21 mouse cellular contexts compared by ENCODE assay signal in the genomic region with DNA sequence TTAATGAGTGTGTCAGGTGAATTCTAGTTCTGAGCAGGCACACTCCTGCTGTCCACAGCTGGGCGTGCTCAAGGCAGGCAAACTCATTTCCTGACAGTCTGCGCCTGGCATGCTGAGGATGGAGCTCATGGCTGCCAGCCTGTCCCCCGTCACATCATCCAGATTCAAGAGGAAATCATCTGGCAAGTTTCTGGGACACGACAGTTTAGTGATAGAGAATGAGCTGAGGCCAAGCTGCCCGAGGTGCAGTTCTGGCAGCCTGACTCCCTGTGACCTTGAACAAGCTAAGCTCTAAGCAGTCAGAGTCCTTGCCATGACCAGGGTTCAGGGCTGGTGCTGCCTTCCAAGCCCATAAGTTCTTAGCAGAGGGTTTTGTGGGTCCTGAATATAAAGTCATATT. TPM values are rescaled to one million over a fixed set of nuclear protein-coding genes. Genes with fewer than 3 reads are reported as not detected.
DNase-seq lines count a peak whose midpoint lies in the region; ATAC-seq and TF ChIP-seq lines count a peak whose summit lies in the region.
"Had no signal": no experiment of that assay in that cellular context is flagged by ENCODE, and none has a peak within 500 bp of the region (broad histone marks: within the 10 kb centered on the region; RNA-seq: fewer than 3 reads in every experiment).

No protein-coding gene starts in this region.

- no peaks in the 10 kb centered on the region for H3K9me3 ChIP-seq in midbrain, embryonic 10.5 days (replicated peaks)
- no peaks in the 10 kb centered on the region for H3K9me3 ChIP-seq in midbrain, embryonic 15.5 days
- H3K9me3 ChIP-seq in heart, embryonic 15.5 days (replicated peaks): no peaks in the 10 kb centered on the region
- no peaks in the 10 kb centered on the region for H3K9me3 ChIP-seq in midbrain, postnatal 0 days (ENCODE audit: low read length)
- no peaks in the 10 kb centered on the region for H3K9me3 ChIP-seq in limb, embryonic 10.5 days (replicated peaks)
- H3K9me3 ChIP-seq: stomach, embryonic 15.5 days had no signal

- H3K9ac ChIP-seq in midbrain, embryonic 15.5 days: no peak overlapping the region
- no peak overlapping the region for H3K9ac ChIP-seq in heart, embryonic 15.5 days
- H3K9ac ChIP-seq in midbrain, postnatal 0 days (replicated peaks; ENCODE audit: low read length, poor library complexity, severe bottlenecking): no peak overlapping the region
- H3K9ac ChIP-seq: lung, embryonic 14.5 days; stomach, embryonic 15.5 days had no signal

- H3K36me3 ChIP-seq in midbrain, embryonic 10.5 days: no peaks in the 10 kb centered on the region
- no peaks in the 10 kb centered on the region for H3K36me3 ChIP-seq in midbrain, embryonic 15.5 days (replicated peaks)
- H3K36me3 ChIP-seq in heart, embryonic 15.5 days: no peaks in the 10 kb centered on the region
- no peaks in the 10 kb centered on the region for H3K36me3 ChIP-seq in midbrain, postnatal 0 days (ENCODE audit: insufficient read depth, low read length)
- H3K36me3 ChIP-seq in limb, embryonic 10.5 days: no peaks in the 10 kb centered on the region
- H3K36me3 ChIP-seq: stomach, embryonic 15.5 days had no signal

- WGBS in midbrain, embryonic 10.5 days: 79% methylated on average over 5 of the region's 5 CpGs
- 71% methylated on average over 5 of the region's 5 CpGs for WGBS in midbrain, embryonic 15.5 days
- 28% methylated on average over 5 of the region's 5 CpGs for WGBS in heart, embryonic 15.5 days
- 69% methylated on average over 5 of the region's 5 CpGs for WGBS in midbrain, postnatal 0 days
- WGBS in limb, embryonic 10.5 days: 73% methylated on average over 5 of the region's 5 CpGs

- peak; percentile 93 for DNase-seq in heart, adult 11 months
- DNase-seq in heart, postnatal 25 days (ENCODE audit: low spot score): no peak
- DNase-seq in midbrain, embryonic 10.5 days (ENCODE audit: low spot score): no peak
- DNase-seq in midbrain, postnatal 0 days (ENCODE audit: low spot score): peak; percentile 40
- no peak for DNase-seq in B cell, adult 2 months
- no peak for DNase-seq in limb, embryonic 10.5 days (ENCODE audit: low spot score)
- DNase-seq: cerebellum, adult 11 months; cerebellum, postnatal 36 days; gastrocnemius, postnatal 25 days; layer of hippocampus, postnatal 36 days; lung, embryonic 14.5 days; thymus, postnatal 14 days had no signal

- H3K4me3 ChIP-seq in midbrain, embryonic 10.5 days: no peak overlapping the region
- no peak overlapping the region for H3K4me3 ChIP-seq in midbrain, embryonic 15.5 days
- no peak overlapping the region for H3K4me3 ChIP-seq in heart, embryonic 15.5 days
- no peak overlapping the region for H3K4me3 ChIP-seq in midbrain, postnatal 0 days (ENCODE audit: low read depth, low read length)
- H3K4me3 ChIP-seq in limb, embryonic 10.5 days: no peak overlapping the region
- H3K4me3 ChIP-seq: erythroblast, embryonic 14.5 days; myocyte; stomach, embryonic 15.5 days had no signal

- H3K4me1 ChIP-seq in midbrain, embryonic 10.5 days: peaks cover 30% of the 10 kb centered on the region
- peaks cover 24% of the 10 kb centered on the region for H3K4me1 ChIP-seq in midbrain, embryonic 15.5 days
- no peaks in the 10 kb centered on the region for H3K4me1 ChIP-seq in heart, embryonic 15.5 days (replicated peaks)
- H3K4me1 ChIP-seq in midbrain, postnatal 0 days (ENCODE audit: insufficient read depth, low read length): peaks cover 3% of the 10 kb centered on the region; the same call in 1 of the 2 replicates
- H3K4me1 ChIP-seq in limb, embryonic 10.5 days: no peaks in the 10 kb centered on the region; the same call in 1 of the 2 replicates
- H3K4me1 ChIP-seq: stomach, embryonic 15.5 days had no signal

- H3K4me2 ChIP-seq in midbrain, embryonic 15.5 days: no peak overlapping the region
- no peak overlapping the region for H3K4me2 ChIP-seq in heart, embryonic 15.5 days
- no peak overlapping the region for H3K4me2 ChIP-seq in midbrain, postnatal 0 days (ENCODE audit: low read depth, low read length, poor library complexity, severe bottlenecking)
- H3K4me2 ChIP-seq: liver, embryonic 11.5 days; lung, embryonic 14.5 days; stomach, embryonic 15.5 days had no signal

- TF ChIP-seq CTCF in midbrain, postnatal 0 days (IDR thresholded peaks at IDR 0.05): no peak

- 0 out of 2 replicates have a peak overlapping the region, but pooled peaks have one; percentile 30 for H3K27ac ChIP-seq in midbrain, embryonic 10.5 days (replicated peaks)
- H3K27ac ChIP-seq in midbrain, embryonic 15.5 days: no peak overlapping the region
- no peak overlapping the region for H3K27ac ChIP-seq in heart, embryonic 15.5 days
- no peak overlapping the region for H3K27ac ChIP-seq in midbrain, postnatal 0 days (ENCODE audit: low read depth, low read length)
- no peak overlapping the region for H3K27ac ChIP-seq in limb, embryonic 10.5 days
- H3K27ac ChIP-seq: kidney, postnatal 0 days; stomach, embryonic 15.5 days had no signal

- intact Hi-C loops in heart, postnatal 25 days (cut with DNase I): no loop called here

- ATAC-seq in midbrain, embryonic 15.5 days (replicated peaks): no peak
- ATAC-seq in heart, embryonic 15.5 days (replicated peaks; ENCODE audit: insufficient number of reproducible peaks, insufficient read depth, low FRiP score, low read depth): peak; percentile 27; the same call in 1 of the 2 replicates
- no peak for ATAC-seq in midbrain, postnatal 0 days (ENCODE audit: low FRiP score)
- ATAC-seq: forebrain, embryonic 14.5 days; intestine, postnatal 0 days had no signal

- H3K27me3 ChIP-seq in midbrain, embryonic 10.5 days (ENCODE audit: low read depth, poor library complexity, severe bottlenecking): peaks cover 65% of the 10 kb centered on the region
- 0 out of 2 replicates have a peak, but pooled peaks cover 2% of the 10 kb centered on the region for H3K27me3 ChIP-seq in midbrain, embryonic 15.5 days (replicated peaks)
- no peaks in the 10 kb centered on the region for H3K27me3 ChIP-seq in heart, embryonic 15.5 days
- no peaks in the 10 kb centered on the region for H3K27me3 ChIP-seq in midbrain, postnatal 0 days (ENCODE audit: insufficient read depth, low read length)
- H3K27me3 ChIP-seq in limb, embryonic 10.5 days (ENCODE audit: low read depth, poor library complexity, severe bottlenecking): peaks cover 76% of the 10 kb centered on the region
- H3K27me3 ChIP-seq: stomach, embryonic 15.5 days had no signal

RNA-seq across cellular contexts. Expression of a gene that starts 56.6 kb away (rescaled TPM):
- not detected for total RNA-seq in heart, postnatal 25 days (2021)
- polyA plus RNA-seq in midbrain, embryonic 10.5 days (2016; fragmentation: Nextera tagmentation; extraction: Ambion mirVana): 1.0 and 2.4 TPM in 2 replicates
- 0.82 and 1.3 TPM in 2 replicates for polyA plus RNA-seq in midbrain, embryonic 15.5 days (2015; fragmentation: Nextera tagmentation; extraction: Ambion mirVana)
- polyA plus RNA-seq in heart, embryonic 15.5 days (2015; fragmentation: Nextera tagmentation; extraction: Ambion mirVana): 0.18 and 0.27 TPM in 2 replicates
- total RNA-seq in midbrain, postnatal 0 days (2014; rRNA removed): 1.0 and 3.3 TPM in 2 replicates
- 1.2 and 1.3 TPM in 2 replicates for polyA plus RNA-seq in midbrain, postnatal 0 days (2015; fragmentation: Nextera tagmentation; extraction: Ambion mirVana)
- 0.29 and 0.44 TPM in 2 replicates for polyA plus RNA-seq in limb, embryonic 10.5 days (2016; fragmentation: Nextera tagmentation; extraction: Ambion mirVana)
- total RNA-seq: gastrocnemius, postnatal 25 days had no signal
- polyA plus RNA-seq: erythroblast, embryonic 14.5 days had no signal

Comparison
In these comparisons a context has a peak if more than half of its experiments do, and no peak if none do; other contexts are left out.
1. DNase-seq: peak in heart, adult 11 months (single experiment) and midbrain, postnatal 0 days (single experiment); none in heart, postnatal 25 days (single experiment), midbrain, embryonic 10.5 days (single experiment), B cell, adult 2 months (0 of 2) and limb, embryonic 10.5 days (single experiment).